Mouse (Mus musculus): ENCODE data around the gene Wdr86. TPM values are rescaled to one million over a fixed set of nuclear protein-coding genes. Genes with fewer than 3 reads are reported as not detected.
A peak's percentile ranks its signal among the peaks of the same experiment; 100 is the strongest.
"Not testable (repeated sequence)": the region's sequence is repeated elsewhere in the genome, so short reads cannot be mapped to it uniquely, and the experiment has no call there.

Wdr86 gene
- polyA plus RNA-seq, 3 experiments from 2014 or later: 0.23 to 0.80 TPM; not detected in 1

DNA sequence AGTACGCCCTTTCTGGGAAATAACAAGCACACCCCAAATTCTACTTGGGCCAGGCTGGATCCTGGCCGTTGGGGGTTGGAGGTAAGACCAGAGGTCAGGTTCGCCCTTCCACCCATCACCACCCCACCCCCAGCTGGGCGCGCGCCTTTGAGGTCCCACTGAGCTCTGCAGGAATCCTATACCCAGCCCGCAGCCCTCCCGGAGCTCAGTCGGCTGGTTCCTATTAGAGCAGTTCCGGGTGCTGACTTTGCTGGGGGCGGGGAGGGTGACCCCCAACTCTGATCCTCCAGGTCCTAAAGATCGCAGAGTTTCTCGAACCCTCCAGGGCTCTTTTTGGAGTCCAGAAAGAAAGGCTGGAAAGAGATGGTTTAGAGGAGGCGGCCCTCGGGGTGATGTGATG lies 459 bp upstream of the Wdr86 start:
- ATAC-seq: no peak

GRCm38 (mm10) chr5:24729797-24730487 lies 585 bp downstream of the Wdr86 start:
- ATAC-seq: no peak

DNA sequence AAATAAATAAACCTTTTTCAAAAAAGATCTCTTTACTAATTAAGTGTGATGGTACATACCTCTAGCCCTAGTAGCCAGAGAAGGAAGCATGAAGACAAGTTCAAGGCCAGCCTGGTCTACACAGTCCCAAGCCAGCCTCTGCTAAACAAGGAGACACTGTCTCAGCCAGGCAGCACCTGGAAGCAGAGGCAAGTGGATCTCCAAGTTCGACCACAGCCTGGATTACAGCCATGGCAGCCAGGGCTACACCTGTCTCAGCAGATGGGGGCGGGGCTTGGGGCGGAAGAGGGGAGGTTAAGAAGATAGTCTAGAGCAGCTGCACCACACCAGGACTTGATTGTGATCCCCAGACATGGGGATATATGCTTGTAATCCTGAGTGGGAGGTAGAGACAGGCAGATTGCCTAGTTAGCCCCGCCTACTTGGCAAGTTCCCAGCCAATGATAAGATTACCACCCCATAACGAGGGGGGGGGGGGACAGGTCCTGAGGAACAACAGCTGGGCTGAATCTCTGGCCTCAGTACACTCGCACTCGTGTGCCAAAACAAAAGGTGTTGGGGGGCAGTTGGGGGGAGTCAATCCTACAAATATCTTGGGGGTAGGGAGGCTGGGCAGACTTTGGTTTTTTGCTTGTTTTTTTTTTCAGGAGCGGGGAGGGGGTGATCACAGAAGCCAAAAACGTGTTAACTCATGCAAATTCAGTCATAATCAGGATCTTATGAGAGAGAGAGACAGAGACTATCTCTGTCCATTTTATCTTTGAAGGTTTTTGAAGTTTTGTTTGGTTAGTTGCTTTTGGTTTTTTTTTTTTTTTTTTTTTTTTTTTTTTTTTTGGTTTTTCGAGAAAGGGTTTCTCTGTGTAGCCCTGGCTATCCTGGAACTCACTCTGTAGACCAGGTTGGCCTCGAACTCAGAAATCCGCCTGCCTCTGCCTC lies 3.4 kb downstream of the Wdr86 start:
- no peak for ATAC-seq

DNA sequence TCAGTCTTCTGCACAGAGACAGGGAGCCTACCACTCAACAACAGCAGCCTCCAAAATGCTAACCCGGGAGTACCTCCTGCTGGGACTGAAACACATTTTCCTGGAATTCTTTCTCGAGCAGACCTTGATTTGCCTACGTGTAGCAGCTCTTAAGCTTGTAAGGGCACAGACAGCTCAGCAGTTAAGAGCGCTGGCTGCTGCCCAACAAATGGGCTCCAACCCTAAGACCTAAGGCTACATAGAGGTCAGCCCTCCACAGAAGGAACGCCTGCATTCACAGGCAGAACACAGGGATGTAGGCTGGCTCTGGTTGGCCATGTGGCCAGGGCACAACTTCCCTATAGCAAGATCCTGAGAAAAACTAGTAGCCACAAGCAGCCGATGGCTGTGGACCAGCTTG lies 4.6 kb downstream of the Wdr86 start:
- ATAC-seq: no peak

GRCm38 (mm10) chr5:24724805-24725204 lies 5.7 kb downstream of the Wdr86 start:
- ATAC-seq: no peak

DNA sequence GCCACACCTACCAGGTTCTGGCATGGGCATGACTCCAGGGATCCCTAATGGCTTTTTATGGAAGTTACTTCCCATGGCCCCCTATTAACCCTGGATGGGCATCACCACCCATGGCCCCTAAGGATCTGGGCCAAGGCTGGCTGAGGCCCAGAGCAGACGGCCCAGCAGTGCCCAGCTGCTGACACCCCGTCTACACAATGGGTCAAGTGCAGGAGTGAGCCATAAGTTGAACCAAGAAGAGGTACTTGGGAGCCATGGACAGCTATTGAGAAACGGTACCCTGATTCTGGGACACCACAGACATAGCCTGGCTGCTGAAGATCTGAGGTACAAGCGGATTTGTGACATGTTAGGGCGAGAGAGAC lies 6.3 kb downstream of the Wdr86 start:
- ATAC-seq: no peak

- no peak for ATAC-seq
Observed at GRCm38 (mm10) chr5:24723527-24724269, 6.8 kb downstream of the Wdr86 start.

- ATAC-seq: no peak
Observed at GRCm38 (mm10) chr5:24719852-24720251, 10.7 kb downstream of the Wdr86 start.

DNA sequence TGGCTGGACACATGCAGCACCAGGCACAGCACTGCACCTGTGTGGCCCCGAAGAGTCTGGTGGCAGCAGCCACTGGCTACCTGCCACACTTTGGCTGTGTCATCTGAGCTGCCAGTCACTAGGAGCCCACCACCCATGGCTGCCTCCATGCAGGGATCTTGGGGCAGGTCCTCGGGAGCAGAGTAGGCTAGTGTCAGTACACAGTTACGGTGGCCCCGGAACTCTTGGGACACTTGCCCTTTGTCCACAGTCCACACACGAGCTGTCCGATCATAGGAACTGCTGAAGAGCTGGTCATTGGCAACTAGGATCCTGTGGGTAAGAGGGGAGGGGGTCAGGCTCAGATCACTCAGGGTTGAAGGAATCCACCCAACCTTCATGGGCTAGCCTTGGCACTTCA lies 12.5 kb downstream of the Wdr86 start:
- ATAC-seq: no peak

DNA sequence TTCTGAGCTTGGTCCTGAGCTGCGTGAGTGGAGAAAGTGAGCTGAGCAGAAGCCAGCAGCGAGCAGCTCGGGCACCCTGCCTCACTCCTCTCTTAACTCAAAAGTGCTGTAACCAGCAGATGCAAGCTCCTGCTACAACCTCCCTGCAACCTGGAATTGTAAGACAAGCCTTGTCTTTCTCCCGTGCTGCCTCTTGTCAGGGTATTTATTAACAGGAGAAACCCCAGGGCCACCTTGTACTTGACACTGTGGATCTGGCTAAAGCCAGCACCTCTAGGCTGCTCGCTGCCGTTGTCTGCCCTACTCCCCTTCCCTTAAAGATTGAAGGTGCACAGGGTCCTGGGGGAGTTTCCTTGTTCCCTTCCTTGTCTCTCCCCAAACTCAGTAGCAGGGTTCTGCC lies 16.5 kb downstream of the Wdr86 start:
- ATAC-seq: no peak

DNA sequence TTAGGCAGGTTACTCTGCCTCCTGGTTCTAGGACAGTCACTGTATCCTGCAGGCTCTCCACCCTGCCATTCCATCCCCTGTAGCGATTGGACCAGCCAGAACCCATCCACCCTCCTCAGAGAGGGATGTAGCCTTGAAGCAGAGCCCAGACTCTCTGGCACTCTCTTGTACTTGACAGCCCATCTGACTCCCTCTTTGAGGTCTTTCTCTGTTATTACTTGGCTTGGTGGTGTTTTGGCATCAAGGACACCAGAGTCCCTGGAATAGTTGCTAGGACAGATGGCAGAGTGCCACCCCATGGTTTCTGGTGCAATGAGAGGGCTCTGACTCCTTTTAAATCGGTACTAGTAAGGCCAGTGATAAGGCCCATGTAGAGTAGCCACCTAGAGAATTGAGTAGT lies 17.3 kb downstream of the Wdr86 start:
- ATAC-seq: no peak

GRCm38 (mm10) chr5:24711615-24712014 lies 18.9 kb downstream of the Wdr86 start:
- ATAC-seq: no peak

DNA sequence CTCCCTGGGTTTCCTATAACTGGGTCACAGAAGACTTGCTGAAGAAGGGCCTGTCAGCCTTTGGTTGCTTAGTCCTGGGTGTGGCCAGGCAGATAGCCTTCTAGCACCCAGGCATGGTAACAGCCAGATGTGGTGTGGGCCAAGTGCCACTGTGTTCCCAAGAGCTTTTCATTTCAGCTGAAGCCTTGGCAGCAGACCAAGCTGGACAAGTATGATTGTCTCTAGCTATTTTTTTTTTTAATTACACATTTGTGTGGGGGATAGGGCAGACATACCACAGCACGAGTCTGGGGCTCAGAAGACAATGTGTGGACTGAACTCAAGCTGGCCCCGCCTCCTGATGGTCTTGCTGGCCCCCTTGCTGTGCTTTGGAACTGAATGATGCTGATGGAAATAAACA lies 20.6 kb downstream of the Wdr86 start:
- no peak for ATAC-seq

DNA sequence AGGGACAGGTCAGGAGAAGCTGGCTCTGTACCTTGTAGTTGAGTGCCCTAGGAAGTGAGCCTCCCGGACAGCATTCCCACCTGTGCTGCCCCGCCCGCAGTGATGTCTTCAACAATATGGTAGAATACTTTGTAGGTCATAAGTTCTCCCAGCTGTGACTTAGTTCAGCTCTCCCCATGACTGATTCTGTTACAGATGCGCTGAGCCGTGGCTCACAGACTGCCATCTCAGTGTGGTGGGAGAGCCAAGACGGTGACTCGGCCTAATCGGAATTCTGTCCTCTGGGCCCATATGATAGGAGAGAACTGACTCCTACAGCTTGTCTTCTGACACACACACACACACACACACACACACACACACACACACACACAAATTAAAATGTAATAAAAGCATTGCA lies 25.9 kb downstream of the Wdr86 start:
- ATAC-seq: no peak

DNA sequence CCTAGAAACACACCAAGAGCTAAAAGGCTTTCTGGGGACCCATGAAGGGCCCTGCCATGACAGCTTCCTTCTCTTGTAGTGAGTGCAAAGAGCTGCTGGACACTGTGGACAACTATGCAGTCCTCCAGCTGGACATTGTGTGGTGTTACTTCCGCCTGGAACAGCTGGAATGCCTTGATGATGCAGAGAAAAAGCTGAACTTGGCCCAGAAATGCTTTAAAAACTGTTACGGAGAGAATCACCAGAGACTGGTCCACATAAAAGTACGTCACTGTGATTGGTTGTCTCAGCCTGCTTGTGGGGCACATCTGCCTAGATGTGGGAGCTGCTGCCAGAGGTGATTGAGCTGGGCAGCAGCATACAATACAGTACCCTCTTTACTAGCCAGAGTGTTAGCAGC lies 29.3 kb downstream of the Wdr86 start:
- ATAC-seq: no peak

GRCm38 (mm10) chr5:24696704-24697103 lies 33.8 kb downstream of the Wdr86 start:
- ATAC-seq: no peak

- ATAC-seq: no peak
Observed at GRCm38 (mm10) chr5:24687696-24688095, 42.8 kb downstream of the Wdr86 start.

DNA sequence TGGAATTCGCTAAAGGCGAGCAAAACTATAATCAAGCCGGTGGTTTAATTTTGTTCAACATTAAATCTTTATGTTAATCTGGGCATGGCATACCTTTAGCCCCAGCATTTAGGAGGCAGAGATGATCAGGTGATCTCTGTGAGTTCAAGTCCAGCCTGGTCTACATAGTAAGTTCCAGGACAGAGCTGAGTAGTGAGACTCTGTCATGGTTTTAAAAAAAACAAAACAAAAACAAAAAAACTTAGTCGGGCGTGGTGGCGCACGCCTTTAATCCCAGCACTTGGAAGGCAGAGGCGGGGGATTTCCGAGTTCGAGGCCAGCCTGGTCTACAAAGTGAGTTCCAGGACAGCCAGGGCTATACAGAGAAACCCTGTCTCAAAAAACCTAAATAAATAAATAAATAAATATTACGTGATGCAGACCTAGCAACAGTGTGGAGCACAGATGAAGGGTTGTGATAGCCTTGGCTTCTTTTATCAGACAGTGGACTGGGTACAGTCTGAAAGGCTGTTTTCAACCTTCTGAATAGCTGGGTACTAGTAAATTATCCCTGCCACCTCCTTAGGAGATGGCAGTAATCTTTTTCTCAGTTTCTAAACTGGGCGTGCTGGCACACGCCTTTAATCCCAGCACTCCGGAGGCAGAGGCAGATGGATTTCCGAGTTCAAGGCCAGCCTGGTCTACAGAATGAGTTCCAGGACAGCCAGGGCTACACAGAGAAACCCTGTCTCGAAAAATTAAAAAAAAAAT lies 43.7 kb downstream of the Wdr86 start:
- ATAC-seq: not testable (repeated sequence)

DNA sequence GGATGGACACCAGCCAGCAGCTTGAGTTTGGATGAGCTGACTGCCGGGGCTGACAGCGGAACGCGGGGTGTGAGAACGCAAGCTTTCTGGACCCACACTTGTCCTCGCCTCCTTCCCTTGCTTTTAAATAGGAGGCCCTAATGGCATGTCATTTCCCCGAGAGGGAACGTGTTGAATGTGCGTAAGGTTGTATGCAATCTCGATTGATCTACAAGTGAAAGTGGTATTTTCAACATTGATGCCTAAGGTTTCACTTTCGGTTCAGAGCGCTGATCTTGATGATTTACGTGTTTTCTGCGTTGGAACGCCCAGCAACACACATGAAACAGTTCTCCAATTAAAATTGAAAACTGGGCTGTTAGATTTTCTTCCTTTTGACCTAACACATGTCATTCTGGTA lies 44.4 kb downstream of the Wdr86 start:
- ATAC-seq: peak; percentile 51

- peak; percentile 78 for ATAC-seq
Observed at GRCm38 (mm10) chr5:24685366-24686093, 45.0 kb downstream of the Wdr86 start, which contains the start of gene Nub1. TSS of gene Nub1 (plus strand) at chr5:24685532.

- peak; percentile 26 for ATAC-seq
Observed at GRCm38 (mm10) chr5:24684578-24685365, 45.8 kb downstream of the Wdr86 start.
